Mouse (Mus musculus): ENCODE measurements around the gene Plcb3. TPM values are rescaled to one million over a fixed set of nuclear protein-coding genes. Genes with fewer than 3 reads are reported as not detected.
"Not testable (repeated sequence)": the region's sequence is repeated elsewhere in the genome, so short reads cannot be mapped to it uniquely, and the experiment has no call there.

Gene Plcb3
- polyA plus RNA-seq, 1 experiment from 2014 or later = 7.6 TPM

- H3K27ac ChIP-seq (ENCODE audit: low read depth, low read length) = peak within 1 kb of the TSS; percentile 30; the same call in 1 of the 2 replicates
- peak within 1 kb of the TSS; percentile 58 for H3K9ac ChIP-seq (replicated peaks; ENCODE audit: low read depth, low read length)
- no peaks in the 10 kb centered on the region for H3K36me3 ChIP-seq (ENCODE audit: control insufficient read depth, insufficient read depth, low read length)
- H3K27me3 ChIP-seq (ENCODE audit: control insufficient read depth, insufficient read depth, low read length) = no peaks in the 10 kb centered on the region
- peak within 1 kb of the TSS; percentile 42 for H3K4me3 ChIP-seq (ENCODE audit: low read depth, low read length)
- ATAC-seq (ENCODE audit: low read depth) = peak; percentile 94
- peaks cover 31% of the 10 kb centered on the region for H3K4me1 ChIP-seq (ENCODE audit: control insufficient read depth, insufficient read depth, low read length)
- H3K4me2 ChIP-seq (ENCODE audit: low read depth, low read length) = peak within 1 kb of the TSS; percentile 92
- no peaks in the 10 kb centered on the region for H3K9me3 ChIP-seq (ENCODE audit: control insufficient read depth, low read length)
- 2% methylated on average over 37 of the region's 37 CpGs for WGBS
These were observed 16.0 kb upstream of the Plcb3 start, which contains the start of gene Dnajc4 for GRCm38 (mm10) chr19:6992011-6992858. Gene Dnajc4 (minus strand): TSS chr19:6992572.

- H3K27ac ChIP-seq (ENCODE audit: low read depth, low read length); H3K4me3 ChIP-seq (ENCODE audit: low read depth, low read length); ATAC-seq (ENCODE audit: low read depth); H3K9me3 ChIP-seq (ENCODE audit: control insufficient read depth, low read length); H3K27me3 ChIP-seq (ENCODE audit: control insufficient read depth, insufficient read depth, low read length); H3K36me3 ChIP-seq (ENCODE audit: control insufficient read depth, insufficient read depth, low read length); H3K4me2 ChIP-seq (ENCODE audit: low read depth, low read length); H3K9ac ChIP-seq (replicated peaks; ENCODE audit: low read depth, low read length): not testable (repeated sequence)
- H3K4me1 ChIP-seq (ENCODE audit: control insufficient read depth, insufficient read depth, low read length) = peaks cover 21% of the 10 kb centered on the region
- WGBS = 91% methylated on average over 6 of the region's 6 CpGs
These were observed 14.9 kb upstream of the Plcb3 start for GRCm38 (mm10) chr19:6991166-6991565.

DNA sequence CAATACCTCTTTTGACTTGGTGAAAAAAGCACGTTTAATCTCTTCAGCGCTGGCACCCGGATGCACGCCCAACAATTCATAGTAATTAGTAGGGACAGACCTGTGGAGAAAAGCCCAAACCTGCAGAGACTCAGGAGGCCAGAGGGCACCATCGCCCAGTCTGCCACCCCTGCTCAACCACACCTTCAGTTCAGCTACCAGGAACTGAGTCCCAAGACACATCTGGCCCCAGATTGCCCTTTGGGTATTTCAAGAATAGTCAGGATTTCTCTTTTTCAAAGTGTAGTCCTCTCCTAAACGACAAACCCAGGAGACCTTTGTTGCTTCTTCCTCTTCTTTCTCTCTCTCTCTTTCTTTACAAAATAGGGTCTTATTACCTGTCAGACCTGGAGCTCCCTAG lies 14.4 kb upstream of the Plcb3 start:
- Histone ChIP-seq H3K4me2 (ENCODE audit: low read depth, low read length) (no peak overlapping the region), H3K4me1 (ENCODE audit: control insufficient read depth, insufficient read depth, low read length) (peaks cover 21% of the 10 kb centered on the region), H3K36me3 (ENCODE audit: control insufficient read depth, insufficient read depth, low read length) (no peaks in the 10 kb centered on the region), H3K9ac (replicated peaks; ENCODE audit: low read depth, low read length) (no peak overlapping the region), H3K4me3 (ENCODE audit: low read depth, low read length) (no peak overlapping the region), H3K27me3 (ENCODE audit: control insufficient read depth, insufficient read depth, low read length) (no peaks in the 10 kb centered on the region), H3K9me3 (ENCODE audit: control insufficient read depth, low read length) (no peaks in the 10 kb centered on the region), H3K27ac (ENCODE audit: low read depth, low read length) (no peak overlapping the region)
- WGBS = 87% methylated on average over 6 of the region's 6 CpGs
- no peak for ATAC-seq (ENCODE audit: low read depth)

- no peaks in the 10 kb centered on the region for H3K9me3 ChIP-seq (ENCODE audit: control insufficient read depth, low read length)
- H3K4me3 ChIP-seq (ENCODE audit: low read depth, low read length) = no peak overlapping the region
- no peak overlapping the region for H3K9ac ChIP-seq (replicated peaks; ENCODE audit: low read depth, low read length)
- no peak overlapping the region for H3K4me2 ChIP-seq (ENCODE audit: low read depth, low read length)
- H3K27me3 ChIP-seq (ENCODE audit: control insufficient read depth, insufficient read depth, low read length) = no peaks in the 10 kb centered on the region
- H3K36me3 ChIP-seq (ENCODE audit: control insufficient read depth, insufficient read depth, low read length) = no peaks in the 10 kb centered on the region
- H3K27ac ChIP-seq (ENCODE audit: low read depth, low read length) = no peak overlapping the region
- H3K4me1 ChIP-seq (ENCODE audit: control insufficient read depth, insufficient read depth, low read length) = peaks cover 10% of the 10 kb centered on the region
- ATAC-seq (ENCODE audit: low read depth) = no peak
- WGBS = 91% methylated on average over 8 of the region's 8 CpGs
These were observed 13.0 kb upstream of the Plcb3 start for GRCm38 (mm10) chr19:6989251-6989650.

GRCm38 (mm10) chr19:6987904-6988285 lies 11.6 kb upstream of the Plcb3 start:
- Histone ChIP-seq H3K4me2 (ENCODE audit: low read depth, low read length) (peak overlapping the region; percentile 69), H3K9ac (replicated peaks; ENCODE audit: low read depth, low read length) (peak overlapping the region; percentile 89), H3K4me3 (ENCODE audit: low read depth, low read length) (peak overlapping the region; percentile 70), H3K27me3 (ENCODE audit: control insufficient read depth, insufficient read depth, low read length) (no peaks in the 10 kb centered on the region), H3K36me3 (ENCODE audit: control insufficient read depth, insufficient read depth, low read length) (no peaks in the 10 kb centered on the region), H3K27ac (ENCODE audit: low read depth, low read length) (peak overlapping the region; percentile 73; the same call in 1 of the 2 replicates), H3K4me1 (ENCODE audit: control insufficient read depth, insufficient read depth, low read length) (peaks cover 8% of the 10 kb centered on the region), H3K9me3 (ENCODE audit: control insufficient read depth, low read length) (no peaks in the 10 kb centered on the region)
- ATAC-seq (ENCODE audit: low read depth) = no peak
- 5% methylated on average over 8 of the region's 8 CpGs for WGBS

- Histone ChIP-seq H3K9ac (replicated peaks; ENCODE audit: low read depth, low read length) (peak within 1 kb of the TSS; percentile 89), H3K4me2 (ENCODE audit: low read depth, low read length) (peak within 1 kb of the TSS; percentile 69), H3K36me3 (ENCODE audit: control insufficient read depth, insufficient read depth, low read length) (peaks cover 3% of the 10 kb centered on the region; the same call in 1 of the 2 replicates), H3K9me3 (ENCODE audit: control insufficient read depth, low read length) (no peaks in the 10 kb centered on the region), H3K27me3 (ENCODE audit: control insufficient read depth, insufficient read depth, low read length) (no peaks in the 10 kb centered on the region), H3K4me3 (ENCODE audit: low read depth, low read length) (peak within 1 kb of the TSS; percentile 70), H3K27ac (ENCODE audit: low read depth, low read length) (peak within 1 kb of the TSS; percentile 73), H3K4me1 (ENCODE audit: control insufficient read depth, insufficient read depth, low read length) (peaks cover 6% of the 10 kb centered on the region; the same call in 1 of the 2 replicates)
- peak; percentile 50 for ATAC-seq (ENCODE audit: low read depth)
- WGBS = 2% methylated on average over 73 of the region's 85 CpGs
These were observed 11.0 kb upstream of the Plcb3 start, which contains the start of gene Vegfb for GRCm38 (mm10) chr19:6987061-6987903. Gene Vegfb (minus strand): TSS chr19:6987651.

DNA sequence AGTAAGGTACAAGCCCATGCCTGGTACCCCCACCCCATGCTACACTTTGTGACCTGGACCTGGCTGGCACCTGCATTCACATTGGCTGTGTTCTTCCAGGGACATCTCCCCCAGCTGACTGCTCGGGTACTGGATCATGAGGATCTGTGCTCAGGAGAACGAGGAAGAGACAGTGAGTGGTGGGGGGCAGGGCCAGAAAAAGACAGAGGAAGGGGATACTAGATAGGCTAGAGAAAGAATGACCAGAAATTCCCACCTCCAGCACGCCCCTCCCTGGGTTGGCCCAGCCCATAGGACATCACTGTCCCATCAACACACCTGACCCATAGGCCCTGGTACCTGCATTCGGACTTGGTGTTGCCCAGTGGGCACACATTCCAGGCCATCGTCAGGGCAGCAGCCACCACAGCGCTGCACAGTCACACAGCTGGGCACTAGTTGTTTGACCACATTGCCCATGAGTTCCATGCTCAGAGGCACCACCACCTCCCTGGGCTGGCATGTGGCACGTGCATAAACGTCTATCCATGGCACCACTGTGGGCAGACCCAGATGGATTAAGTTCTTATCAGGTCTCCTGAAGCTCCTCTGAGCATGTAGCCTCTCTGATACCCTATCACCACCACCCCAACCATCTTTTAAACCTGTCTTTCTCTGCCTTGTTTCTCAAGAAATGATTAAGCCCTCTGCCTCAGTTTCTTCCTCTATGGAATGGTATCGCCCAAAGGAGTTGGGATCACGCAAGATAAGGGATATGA lies 9.9 kb upstream of the Plcb3 start:
- Histone ChIP-seq H3K9me3 (ENCODE audit: control insufficient read depth, low read length) (no peaks in the 10 kb centered on the region), H3K27me3 (ENCODE audit: control insufficient read depth, insufficient read depth, low read length) (no peaks in the 10 kb centered on the region), H3K27ac (ENCODE audit: low read depth, low read length) (no peak overlapping the region), H3K4me2 (ENCODE audit: low read depth, low read length) (peak overlapping the region; percentile 69), H3K4me3 (ENCODE audit: low read depth, low read length) (peak overlapping the region; percentile 70; the same call in 1 of the 2 replicates), H3K9ac (replicated peaks; ENCODE audit: low read depth, low read length) (no peak overlapping the region), H3K36me3 (ENCODE audit: control insufficient read depth, insufficient read depth, low read length) (peaks cover 7% of the 10 kb centered on the region; the same call in 1 of the 2 replicates), H3K4me1 (ENCODE audit: control insufficient read depth, insufficient read depth, low read length) (peaks cover 6% of the 10 kb centered on the region)
- no peak for ATAC-seq (ENCODE audit: low read depth)
- 84% methylated on average over 10 of the region's 10 CpGs for WGBS

DNA sequence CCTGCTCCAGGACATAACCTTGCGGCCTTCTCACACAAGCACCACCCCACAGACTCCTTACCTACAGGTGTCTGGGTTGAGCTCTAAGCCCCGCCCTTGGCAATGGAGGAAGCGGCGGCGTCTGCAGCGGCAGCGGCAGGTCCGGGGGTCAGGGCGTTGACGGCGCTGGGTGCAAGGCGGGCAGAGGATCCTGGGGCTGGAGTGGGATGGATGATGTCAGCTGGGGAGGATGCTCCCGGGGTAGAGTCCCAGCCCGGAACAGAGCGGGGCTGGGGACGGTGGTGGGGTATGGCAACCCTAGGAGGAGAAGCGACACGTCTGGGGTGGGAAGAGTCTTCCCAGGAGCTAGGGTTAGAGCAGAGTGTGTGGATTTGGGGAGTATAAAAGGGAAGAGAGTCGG lies 9.0 kb upstream of the Plcb3 start:
- no peak for ATAC-seq (ENCODE audit: low read depth)
- 83% methylated on average over 19 of the region's 19 CpGs for WGBS
- H3K9me3 ChIP-seq (ENCODE audit: control insufficient read depth, low read length) = no peaks in the 10 kb centered on the region

More for the DNA sequence above, 9.0 kb upstream of the Plcb3 start:
- Histone ChIP-seq H3K27me3 (ENCODE audit: control insufficient read depth, insufficient read depth, low read length) (no peaks in the 10 kb centered on the region), H3K4me3 (ENCODE audit: low read depth, low read length) (no peak overlapping the region), H3K4me1 (ENCODE audit: control insufficient read depth, insufficient read depth, low read length) (peaks cover 10% of the 10 kb centered on the region), H3K27ac (ENCODE audit: low read depth, low read length) (no peak overlapping the region), H3K36me3 (ENCODE audit: control insufficient read depth, insufficient read depth, low read length) (peaks cover 7% of the 10 kb centered on the region; the same call in 1 of the 2 replicates), H3K9ac (replicated peaks; ENCODE audit: low read depth, low read length) (no peak overlapping the region), H3K4me2 (ENCODE audit: low read depth, low read length) (no peak overlapping the region)
